Mouse (Mus musculus) embryonic fibroblast, embryonic 13.5 days (primary cell): ENCODE results near the gene Tlr13.

Source experiments
- CTCF ChIP-seq: IDR thresholded peaks from 2 replicates; pipeline ENCODE4 v1.5.1; 2011; ENCODE audit warnings: mild to moderate bottlenecking, control low read depth, low read length, moderate library complexity, borderline replicate concordance; ENCODE audit not compliant: insufficient read depth
- POLR2A ChIP-seq: IDR thresholded peaks from 2 replicates; pipeline ENCODE4 v1.6.1; 2011; ENCODE audit warnings: low read depth, mild to moderate bottlenecking, control low read depth, low read length, moderate library complexity

- TF ChIP-seq POLR2A, result no peak
- no peak for TF ChIP-seq CTCF
Observed at GRCm38 (mm10) chrX:106185706-106186105, 42.7 kb downstream of the Tlr13 start.
